Mouse (Mus musculus) naive thymus-derived CD4-positive, alpha-beta T cell, adult 2 months (primary cell): ENCODE measurements at regions not wholly inside any gene's neighbourhood (a gene's known extent, or its start where the extent isn't known, plus 50 kb on each side); places are given as distances from the start of the nearest gene placed in this dataset.

Experiments
- DNase-seq: peaks from one replicate; pipeline ENCODE4 v3.0.0-alpha.2; 2011; ENCODE audit warnings: low read depth

DNA sequence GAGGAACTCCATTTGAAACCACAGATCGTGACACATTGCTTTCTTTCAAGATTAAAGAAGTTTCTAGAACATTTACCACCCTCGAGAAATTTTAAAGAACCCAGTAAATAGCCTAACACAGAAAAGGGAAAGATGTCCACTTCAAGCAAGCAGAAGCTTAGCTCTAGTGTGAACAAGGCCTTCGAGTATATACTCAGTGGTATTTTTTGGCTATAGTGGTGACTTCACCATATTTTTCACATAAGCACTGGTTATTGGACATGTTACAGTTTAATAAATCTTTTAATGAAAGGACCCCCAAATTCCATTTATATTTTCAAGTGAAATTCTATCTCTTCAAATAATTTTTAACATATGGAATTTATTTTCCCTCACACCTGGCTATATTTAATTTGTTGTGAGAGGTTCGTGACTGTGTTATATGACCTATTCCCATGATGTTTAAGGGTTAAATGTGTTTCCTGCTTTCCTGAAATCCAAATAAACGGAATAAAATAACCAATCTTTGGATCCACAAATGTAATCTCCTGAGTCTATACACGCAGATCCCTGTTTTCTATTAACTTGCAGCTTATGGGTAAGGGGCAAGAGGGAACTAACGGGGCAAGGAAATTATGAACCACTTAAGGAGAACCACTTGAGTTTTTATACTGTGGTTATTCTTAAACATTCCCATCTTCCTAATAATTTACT is 60.6 kb upstream of the Tas2r134 start:
- DNase-seq: no peak

GRCm38 (mm10) chr2:51563881-51564280 is 63.4 kb upstream of the Tas2r134 start:
- DNase-seq: no peak

GRCm38 (mm10) chr2:51563240-51563639 is 64.1 kb upstream of the Tas2r134 start:
- DNase-seq: no peak

GRCm38 (mm10) chr2:51550863-51551262 is 76.4 kb upstream of the Tas2r134 start:
- DNase-seq: no peak

GRCm38 (mm10) chr2:51549125-51549524 is 78.2 kb upstream of the Tas2r134 start:
- DNase-seq: no peak

- no peak for DNase-seq
Observed at GRCm38 (mm10) chr2:51546181-51546580, 81.1 kb upstream of the Tas2r134 start.

- no peak for DNase-seq
Observed at GRCm38 (mm10) chr2:51543949-51544348, 83.4 kb upstream of the Tas2r134 start.

DNA sequence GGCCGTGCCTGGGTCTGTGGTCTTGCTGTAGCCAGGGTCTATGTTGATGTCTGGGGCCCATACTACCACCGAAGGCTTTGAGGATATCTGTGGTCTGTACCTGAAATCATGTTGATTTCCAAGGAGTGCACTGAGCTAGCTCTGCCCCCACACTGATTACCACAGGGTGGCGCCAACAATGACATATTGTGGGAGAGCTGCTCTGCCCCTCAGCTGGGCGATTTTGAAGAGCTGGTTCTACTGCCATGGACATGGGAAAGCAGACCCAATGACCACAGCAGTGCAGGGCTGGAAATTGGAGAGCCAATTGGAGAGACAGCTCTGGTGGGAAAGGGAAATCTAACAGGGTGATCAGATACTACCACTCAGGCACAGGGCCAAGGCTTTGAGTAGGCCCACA is 85.0 kb upstream of the Tas2r134 start:
- no peak for DNase-seq

- no peak for DNase-seq
Observed at GRCm38 (mm10) chr2:51532709-51533414, 94.4 kb upstream of the Tas2r134 start.

DNA sequence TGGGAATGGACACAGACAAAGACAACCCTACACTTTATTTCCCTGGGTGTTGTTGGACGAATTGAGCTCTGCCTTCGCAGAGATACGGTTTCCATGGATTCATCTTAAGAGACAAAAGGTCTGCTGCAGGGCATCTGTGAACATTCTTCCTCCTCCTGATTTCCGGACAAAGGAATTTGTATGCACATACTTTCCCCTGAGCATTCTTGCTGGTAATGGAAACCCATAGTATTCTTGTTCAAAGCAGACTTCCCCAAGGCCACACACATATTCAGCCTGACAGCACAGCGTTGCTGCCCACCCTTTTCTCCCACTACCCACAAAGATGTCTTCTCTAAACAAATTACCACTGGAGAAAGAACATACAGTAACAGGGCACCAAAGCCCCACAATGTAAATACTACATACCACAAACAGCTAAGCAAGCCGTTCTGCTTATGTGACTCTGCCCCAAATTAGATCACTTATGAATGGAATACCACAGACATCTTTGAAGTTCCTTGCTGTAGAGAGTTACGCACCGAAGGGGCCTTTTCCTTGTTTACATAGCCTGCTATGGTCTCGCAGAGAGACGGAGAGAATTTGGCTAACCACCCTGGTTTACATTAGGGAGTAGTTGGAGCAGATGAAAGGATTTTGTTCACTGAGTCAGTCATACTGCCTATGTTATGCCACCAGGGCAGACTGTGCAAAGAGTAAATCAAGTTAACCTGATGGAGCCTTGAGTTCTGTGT is 96.0 kb upstream of the Tas2r134 start:
- DNase-seq: no peak

GRCm38 (mm10) chr2:51522766-51523165 is 104.5 kb upstream of the Tas2r134 start:
- DNase-seq: no peak

DNA sequence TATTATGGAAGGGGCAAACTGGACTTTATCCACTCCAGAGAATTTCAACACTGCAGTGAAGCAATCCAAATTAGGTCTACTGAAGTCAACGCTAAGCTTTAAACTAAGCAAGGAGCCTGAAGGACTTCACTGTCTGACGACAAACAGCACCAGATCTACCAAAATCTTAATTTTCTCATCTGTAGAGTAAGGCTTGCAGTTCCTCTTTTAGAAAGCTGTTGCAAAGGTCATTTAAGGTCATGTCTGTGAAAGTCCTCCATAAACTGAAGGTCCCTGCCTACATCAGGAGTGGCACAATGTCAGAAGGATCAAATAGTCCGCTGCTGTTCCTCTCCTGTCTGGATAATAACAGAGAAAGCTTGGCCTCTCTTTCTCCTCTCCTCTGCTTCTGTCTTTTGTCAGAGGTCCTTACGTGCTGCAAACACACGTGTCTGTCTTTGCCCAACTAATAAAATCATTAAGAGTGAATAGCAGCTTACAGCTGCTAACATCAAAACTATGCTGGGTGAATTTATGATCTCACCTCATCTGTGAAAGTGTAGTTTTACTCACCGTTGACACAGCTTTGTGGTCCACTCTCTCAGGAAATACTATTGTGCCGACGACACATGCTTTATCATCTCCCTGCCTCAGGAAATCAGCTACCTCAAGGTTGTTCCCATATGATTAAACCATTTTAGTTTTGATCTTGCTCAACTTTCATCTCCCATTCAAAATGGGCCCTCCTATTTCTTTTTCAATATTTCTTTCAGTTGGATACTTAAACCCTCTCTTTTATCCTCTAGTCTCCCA is 117.9 kb upstream of the Tas2r134 start:
- DNase-seq: no peak

- DNase-seq: no peak
Observed at GRCm38 (mm10) chr2:51497896-51498295, 129.4 kb upstream of the Tas2r134 start.

- no peak for DNase-seq
Observed at GRCm38 (mm10) chr2:51473753-51474152, 153.6 kb upstream of the Tas2r134 start.

- DNase-seq: no peak
Observed at GRCm38 (mm10) chr2:51467027-51467694, 160.2 kb upstream of the Tas2r134 start.

DNA sequence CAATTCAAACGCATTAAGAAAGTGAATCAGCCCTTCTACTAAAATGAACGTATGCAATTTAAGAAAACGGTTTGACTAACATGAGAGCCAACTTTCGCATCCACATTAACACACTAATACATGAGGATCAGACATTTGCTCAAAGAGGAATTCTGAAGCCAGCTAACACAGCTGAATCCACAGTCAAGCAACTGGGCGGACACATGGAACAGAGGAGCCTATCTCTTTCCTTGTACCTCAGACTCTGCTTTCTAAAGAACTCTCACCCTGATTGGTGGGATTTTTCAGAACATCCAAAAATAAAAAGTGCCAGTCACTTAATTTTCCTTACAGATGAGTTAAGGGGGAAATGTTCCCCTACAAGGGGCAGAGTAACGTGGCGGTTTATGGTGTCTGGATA is 161.3 kb upstream of the Tas2r134 start:
- no peak for DNase-seq

DNA sequence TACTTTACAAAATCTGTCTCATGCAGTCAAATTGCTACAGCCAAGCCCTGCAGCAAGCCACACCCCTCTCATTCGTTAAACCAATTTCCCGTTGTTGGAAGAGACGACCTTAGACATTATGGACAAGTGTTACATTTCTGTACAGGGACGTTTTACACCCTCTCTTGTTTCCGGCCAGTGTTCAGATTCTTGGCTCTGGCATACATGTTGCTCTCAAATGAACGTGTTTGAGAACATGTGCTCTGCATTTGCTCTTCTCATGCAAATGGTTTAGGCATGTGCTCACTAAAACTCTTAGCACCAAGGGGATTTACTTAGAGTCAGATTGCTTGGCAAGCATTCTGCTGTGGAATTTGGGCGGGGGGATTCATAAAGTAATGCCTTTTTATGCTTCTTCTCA is 161.7 kb upstream of the Tas2r134 start:
- DNase-seq: no peak

GRCm38 (mm10) chr2:51464356-51464755 is 163.0 kb upstream of the Tas2r134 start:
- DNase-seq: no peak

- DNase-seq: no peak
Observed at GRCm38 (mm10) chr2:51460896-51461295, 166.4 kb upstream of the Tas2r134 start.

GRCm38 (mm10) chr2:51459486-51459885 is 167.8 kb upstream of the Tas2r134 start:
- no peak for DNase-seq

DNA sequence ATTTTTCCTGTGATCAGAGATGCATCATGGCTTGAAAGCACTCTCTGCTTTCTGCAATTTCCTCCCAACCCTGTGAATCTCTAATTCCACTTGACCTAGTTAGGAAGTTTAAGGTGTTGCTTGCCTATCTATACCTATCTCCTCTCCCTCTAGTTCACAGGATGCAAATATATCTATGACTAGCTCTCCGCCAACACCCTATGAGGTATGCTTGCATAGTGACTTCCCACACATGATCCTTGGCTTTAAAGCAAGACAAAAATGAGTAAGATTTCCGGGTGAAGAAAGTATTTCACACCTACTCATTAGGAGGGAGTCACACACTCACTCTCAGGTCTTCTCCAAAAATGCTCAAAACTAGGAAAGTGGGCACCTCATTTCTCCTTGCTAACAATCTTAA is 169.6 kb upstream of the Tas2r134 start:
- DNase-seq: no peak

DNA sequence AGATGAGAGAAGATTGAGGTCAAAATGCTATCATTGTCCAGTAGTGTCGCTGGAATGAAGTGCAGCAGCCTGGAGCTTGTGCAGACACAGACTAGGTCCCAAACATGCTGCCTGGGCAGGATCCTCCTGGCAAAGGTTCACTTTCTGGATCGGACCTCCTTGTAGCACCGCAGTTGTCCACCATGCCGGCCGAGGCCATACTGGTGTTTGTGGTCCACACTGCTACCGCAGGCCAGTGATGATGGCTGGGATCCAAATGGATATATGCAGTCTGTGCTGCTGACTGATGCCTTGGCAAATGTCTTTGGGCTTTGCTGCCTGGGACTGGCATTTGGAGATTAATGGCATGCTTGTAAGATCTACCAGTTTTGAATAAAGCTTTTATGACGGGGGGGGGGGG is 174.5 kb upstream of the Tas2r134 start:
- DNase-seq: no peak
